Mouse (Mus musculus) kidney, adult 9 months (tissue): ENCODE data around the gene Zfp652.
"Not testable (repeated sequence)": the region's sequence is repeated elsewhere in the genome, so short reads cannot be mapped to it uniquely, and the experiment has no call there.

ENCODE experiments used
- DNase-seq: peaks from one replicate; pipeline ENCODE4 v3.0.0; 2022

Gene Zfp652

GRCm38 (mm10) chr11:95713225-95713810 lies 845 bp downstream of the Zfp652 start:
- peak; percentile 27 for DNase-seq

GRCm38 (mm10) chr11:95713811-95714241 lies 1.4 kb downstream of the Zfp652 start:
- no peak for DNase-seq

- DNase-seq, result no peak
Observed at GRCm38 (mm10) chr11:95714411-95714810, 1.9 kb downstream of the Zfp652 start.

- no peak for DNase-seq
Observed at GRCm38 (mm10) chr11:95716136-95716535, 3.7 kb downstream of the Zfp652 start.

GRCm38 (mm10) chr11:95719356-95719755 lies 6.9 kb downstream of the Zfp652 start:
- DNase-seq, result no peak

GRCm38 (mm10) chr11:95723287-95723686 lies 10.8 kb downstream of the Zfp652 start, which contains the start of gene B130006D01Rik:
TSS of gene B130006D01Rik (plus strand) at chr11:95723587.
- no peak for DNase-seq

- no peak for DNase-seq
Observed at GRCm38 (mm10) chr11:95724466-95724865, 12.0 kb downstream of the Zfp652 start.

- no peak for DNase-seq
Observed at GRCm38 (mm10) chr11:95726156-95726555, 13.7 kb downstream of the Zfp652 start.

- no peak for DNase-seq
Observed at GRCm38 (mm10) chr11:95727947-95728346, 15.5 kb downstream of the Zfp652 start.

- DNase-seq, result peak; percentile 17
Observed at GRCm38 (mm10) chr11:95728916-95729907, 16.7 kb downstream of the Zfp652 start.

GRCm38 (mm10) chr11:95734485-95734884 lies 22.0 kb downstream of the Zfp652 start:
- DNase-seq, result no peak

GRCm38 (mm10) chr11:95737811-95738210 lies 25.3 kb downstream of the Zfp652 start:
- peak; percentile 20 for DNase-seq

- no peak for DNase-seq
Observed at GRCm38 (mm10) chr11:95744521-95744920, 32.0 kb downstream of the Zfp652 start.

- no peak for DNase-seq
Observed at GRCm38 (mm10) chr11:95746821-95747220, 34.3 kb downstream of the Zfp652 start.

- no peak for DNase-seq
Observed at GRCm38 (mm10) chr11:95748331-95748730, 35.9 kb downstream of the Zfp652 start.

GRCm38 (mm10) chr11:95749619-95750018 lies 37.1 kb downstream of the Zfp652 start:
- DNase-seq, result no peak

- DNase-seq, result peak; percentile 85
Observed at GRCm38 (mm10) chr11:95750995-95751394, 38.5 kb downstream of the Zfp652 start.

- not testable (repeated sequence) for DNase-seq
Observed at GRCm38 (mm10) chr11:95755137-95755536, 42.7 kb downstream of the Zfp652 start.

- no peak for DNase-seq
Observed at GRCm38 (mm10) chr11:95760521-95760920, 48.0 kb downstream of the Zfp652 start.

GRCm38 (mm10) chr11:95762996-95763395 lies 50.5 kb downstream of the Zfp652 start:
- DNase-seq, result no peak

GRCm38 (mm10) chr11:95764806-95765205 lies 52.3 kb downstream of the Zfp652 start:
- DNase-seq, result no peak

GRCm38 (mm10) chr11:95765334-95765733 lies 52.9 kb downstream of the Zfp652 start:
- no peak for DNase-seq

GRCm38 (mm10) chr11:95768244-95768643 lies 55.8 kb downstream of the Zfp652 start:
- DNase-seq, result peak; percentile 42

GRCm38 (mm10) chr11:95769208-95769607 lies 56.7 kb downstream of the Zfp652 start:
- DNase-seq, result no peak
